In genomic region chrX:96879154-96879553, GRCm38 (mm10) we compare ENCODE assay signal across 16 mouse cellular contexts.
DNase-seq lines count a peak whose midpoint lies in the region; ATAC-seq and TF ChIP-seq lines count a peak whose summit lies in the region.
"Had no signal": no experiment of that assay in that cellular context is flagged by ENCODE, and none has a peak within 500 bp of the region (broad histone marks: within the 10 kb centered on the region; RNA-seq: fewer than 3 reads in every experiment).

No protein-coding gene starts in this region.

- H3K4me1 ChIP-seq in intestine, embryonic 15.5 days (replicated peaks), result no peaks in the 10 kb centered on the region
- no peaks in the 10 kb centered on the region for H3K4me1 ChIP-seq in intestine, embryonic 16.5 days (ENCODE audit: control insufficient read depth, insufficient read depth, low read length)
- no peaks in the 10 kb centered on the region for H3K4me1 ChIP-seq in intestine, postnatal 0 days (replicated peaks; ENCODE audit: control insufficient read depth, insufficient read depth, low read length)

- no peak overlapping the region for H3K9ac ChIP-seq in intestine, embryonic 15.5 days
- H3K9ac ChIP-seq in intestine, embryonic 16.5 days (ENCODE audit: low read depth, low read length), result no peak overlapping the region
- no peak overlapping the region for H3K9ac ChIP-seq in intestine, postnatal 0 days (ENCODE audit: low read depth, low read length)

- WGBS in intestine, embryonic 15.5 days, result 54% methylated on average over 2 of the region's 2 CpGs
- 53% methylated on average over 2 of the region's 2 CpGs for WGBS in intestine, embryonic 16.5 days
- 35% methylated on average over 2 of the region's 2 CpGs for WGBS in intestine, postnatal 0 days

- no peaks in the 10 kb centered on the region for H3K9me3 ChIP-seq in intestine, embryonic 15.5 days
- H3K9me3 ChIP-seq in intestine, embryonic 16.5 days (ENCODE audit: control insufficient read depth, low read length), result no peaks in the 10 kb centered on the region
- H3K9me3 ChIP-seq in intestine, postnatal 0 days (ENCODE audit: control insufficient read depth), result no peaks in the 10 kb centered on the region
- H3K9me3 ChIP-seq: G1E had no signal

- H3K27me3 ChIP-seq in intestine, embryonic 15.5 days (replicated peaks), result no peaks in the 10 kb centered on the region
- no peaks in the 10 kb centered on the region for H3K27me3 ChIP-seq in intestine, embryonic 16.5 days (replicated peaks; ENCODE audit: control insufficient read depth, insufficient read depth, low read length)
- no peaks in the 10 kb centered on the region for H3K27me3 ChIP-seq in intestine, postnatal 0 days (replicated peaks; ENCODE audit: control insufficient read depth, insufficient read depth, low read length)
- H3K27me3 ChIP-seq: CH12.LX had no signal

- peak; percentile 63 for ATAC-seq in intestine, embryonic 15.5 days
- peak; percentile 73 for ATAC-seq in intestine, embryonic 16.5 days
- peak; percentile 59 for ATAC-seq in intestine, postnatal 0 days
- ATAC-seq: activated CD4-positive, CD25-positive, alpha-beta regulatory T cell, adult 4 months; CD4-positive, CD25-positive, alpha-beta regulatory T cell, adult 4 months; Patski had no signal

- H3K4me3 ChIP-seq in intestine, embryonic 15.5 days (replicated peaks), result no peak overlapping the region
- H3K4me3 ChIP-seq in intestine, embryonic 16.5 days (ENCODE audit: low read length), result no peak overlapping the region
- no peak overlapping the region for H3K4me3 ChIP-seq in intestine, postnatal 0 days (ENCODE audit: low read depth, low read length)

- H3K4me2 ChIP-seq in intestine, embryonic 15.5 days (replicated peaks), result no peak overlapping the region
- no peak overlapping the region for H3K4me2 ChIP-seq in intestine, embryonic 16.5 days (ENCODE audit: low read depth, low read length)
- H3K4me2 ChIP-seq in intestine, postnatal 0 days (replicated peaks; ENCODE audit: low read depth), result no peak overlapping the region

- no peak for TF ChIP-seq CTCF in intestine, postnatal 0 days (IDR thresholded peaks at IDR 0.05; ENCODE audit: low read depth)

- no peak for DNase-seq in left cerebral cortex, adult 8-10 months (ENCODE audit: low spot score in 2 of 2)
- DNase-seq in natural killer cell, adult 2 months (ENCODE audit: low spot score in 2 of 2), result no peak
- DNase-seq in B cell, adult 2 months, result no peak
- DNase-seq: adrenal gland, adult 2 months; adrenal gland, adult 8-10 months; cerebellum, adult 11 months; cerebellum, adult 11-12 months; cerebellum, adult 2 months had no signal

- H3K27ac ChIP-seq in intestine, embryonic 15.5 days, result no peak overlapping the region
- no peak overlapping the region for H3K27ac ChIP-seq in intestine, embryonic 16.5 days (ENCODE audit: low read length)
- no peak overlapping the region for H3K27ac ChIP-seq in intestine, postnatal 0 days (ENCODE audit: low read depth, low read length)

- H3K36me3 ChIP-seq in intestine, embryonic 15.5 days, result no peaks in the 10 kb centered on the region
- H3K36me3 ChIP-seq in intestine, embryonic 16.5 days (ENCODE audit: control insufficient read depth, insufficient read depth, low read length), result no peaks in the 10 kb centered on the region
- H3K36me3 ChIP-seq in intestine, postnatal 0 days (ENCODE audit: control insufficient read depth, insufficient read depth), result no peaks in the 10 kb centered on the region
- H3K36me3 ChIP-seq: G1E had no signal
